Mouse (Mus musculus) kidney, postnatal 0 days (tissue): Measurements from ENCODE around the gene Pced1a. TPM values are rescaled to one million over a fixed set of nuclear protein-coding genes. Genes with fewer than 3 reads are reported as not detected.

Experiments used
- ATAC-seq: fragments of 200-750 bp; cut with Nextera tagmentation; replicated peaks from 2 replicates; pipeline ENCODE4 v1.8.0; 2017; ENCODE audit warnings: low read depth, moderate number of reproducible peaks, moderate TSS enrichment, moderate library complexity; ENCODE audit not compliant: low FRiP score
- DNase-seq: peaks from one replicate; pipeline ENCODE4 v3.0.0-alpha.2; 2016; ENCODE audit warnings: low spot score
- H3K27ac ChIP-seq: fragments of 300-500 bp; sonication (generic); 2 replicates; pipeline ENCODE4 v1.5.1; 2014; ENCODE audit warnings: mild to moderate bottlenecking
- H3K27me3 ChIP-seq: fragments of 300-500 bp; sonication (generic); 2 replicates; pipeline ENCODE4 v1.6.1; 2014; ENCODE audit warnings: low read length, mixed read lengths; ENCODE audit not compliant: insufficient read depth
- H3K36me3 ChIP-seq: fragments of 300-500 bp; sonication (generic); 2 replicates; pipeline ENCODE4 v1.6.1; 2014; ENCODE audit warnings: low read length, mixed read lengths; ENCODE audit not compliant: insufficient read depth
- H3K4me1 ChIP-seq: fragments of 300-500 bp; sonication (generic); replicated peaks from 2 replicates; pipeline ENCODE4 v1.6.1; 2014; ENCODE audit warnings: antibody characterized with exemption, low read length, mixed read lengths; ENCODE audit not compliant: insufficient read depth
- H3K4me2 ChIP-seq: fragments of 300-500 bp; sonication (generic); 2 replicates; pipeline ENCODE4 v1.6.1; 2014; ENCODE audit warnings: mild to moderate bottlenecking, low read length, moderate library complexity, mixed read lengths
- H3K4me3 ChIP-seq: fragments of 300-500 bp; sonication (generic); replicated peaks from 2 replicates; pipeline ENCODE4 v1.5.1; 2014; ENCODE audit warnings: low read depth, low read length
- H3K9ac ChIP-seq: fragments of 300-500 bp; sonication (generic); 2 replicates; pipeline ENCODE4 v1.6.1; 2014; ENCODE audit warnings: low read depth, low read length
- H3K9me3 ChIP-seq: fragments of 300-500 bp; sonication (generic); replicated peaks from 2 replicates; pipeline ENCODE4 v1.6.1; 2016; ENCODE audit warnings: low read length, inconsistent platforms, mixed read lengths
- CTCF ChIP-seq: IDR thresholded peaks from 2 replicates; pipeline ENCODE4 v1.5.1; 2016; ENCODE audit warnings: antibody characterized with exemption, low read depth, mild to moderate bottlenecking, moderate library complexity
- WGBS: fragments of 180-500 bp; shearing (Covaris S2); extraction: QIAGEN DNeasy Blood & Tissue Kit; methylation state at CpG from one replicate; pipeline ENCODE4 v1.1.7; 2014; 5-methylcytosine and 5-hydroxymethylcytosine counted together
- polyA plus RNA-seq: library from polyadenylated mRNA; unstranded; fragments of >200 nt; fragmentation: Nextera tagmentation; extraction: Ambion mirVana; gene quantifications from 2 replicates; pipeline ENCODE4 v1.2.1, GENCODE M21; 2015

Pced1a gene
- polyA plus RNA-seq, 1 experiment from 2014 or later: 12.1 TPM

DNA sequence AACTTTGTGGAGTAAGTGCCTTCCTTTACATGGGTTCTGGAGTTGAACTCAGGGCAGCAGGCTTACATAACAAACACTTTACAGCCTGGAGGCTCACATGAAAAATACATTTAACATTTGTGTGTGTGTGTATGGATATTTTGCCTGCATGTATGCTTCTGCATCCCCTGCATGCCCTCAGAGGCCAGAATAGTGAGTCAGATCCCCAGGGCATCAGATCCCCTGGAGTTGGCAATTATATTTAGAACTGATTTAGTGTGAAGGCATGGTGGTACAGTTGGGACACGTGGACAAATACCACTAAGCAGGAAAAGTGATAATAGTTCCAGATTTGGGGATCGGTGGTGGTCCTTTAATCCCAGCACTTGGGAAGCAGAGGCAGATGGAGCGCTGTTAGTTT is 35.1 kb upstream of the Pced1a start:
- Histone ChIP-seq H3K9me3 (no peaks in the 10 kb centered on the region), H3K27me3 (no peaks in the 10 kb centered on the region), H3K9ac (no peak overlapping the region), H3K4me1 (peaks cover 5% of the 10 kb centered on the region; the same call in 1 of the 2 replicates), H3K4me3 (no peak overlapping the region), H3K36me3 (no peaks in the 10 kb centered on the region), H3K4me2 (no peak overlapping the region), H3K27ac (no peak overlapping the region)
- whole genome bisulfite sequencing: 89% methylated on average over 3 of the region's 3 CpGs
- ATAC-seq: no peak
- no peak for DNase-seq
- no peak for TF ChIP-seq CTCF

GRCm38 (mm10) chr2:130457871-130458270 is 33.4 kb upstream of the Pced1a start:
- Histone ChIP-seq H3K9me3 (no peaks in the 10 kb centered on the region), H3K27me3 (no peaks in the 10 kb centered on the region), H3K4me3 (no peak overlapping the region), H3K27ac (no peak overlapping the region), H3K4me2 (no peak overlapping the region), H3K4me1 (peaks cover 5% of the 10 kb centered on the region; the same call in 1 of the 2 replicates), H3K9ac (no peak overlapping the region), H3K36me3 (no peaks in the 10 kb centered on the region)
- 83% methylated on average over 3 of the region's 3 CpGs for WGBS
- no peak for TF ChIP-seq CTCF
- no peak for ATAC-seq
- no peak for DNase-seq

- Histone ChIP-seq H3K4me1 (peaks cover 13% of the 10 kb centered on the region), H3K36me3 (no peaks in the 10 kb centered on the region), H3K9me3 (no peaks in the 10 kb centered on the region), H3K27ac (no peak overlapping the region), H3K9ac (no peak overlapping the region), H3K4me2 (no peak overlapping the region), H3K4me3 (no peak overlapping the region), H3K27me3 (no peaks in the 10 kb centered on the region)
- DNase-seq (no peak), ATAC-seq (no peak)
- WGBS: 82% methylated on average over 6 of the region's 6 CpGs
- TF ChIP-seq CTCF: no peak
Measured at GRCm38 (mm10) chr2:130454748-130455370, 30.4 kb upstream of the Pced1a start.

DNA sequence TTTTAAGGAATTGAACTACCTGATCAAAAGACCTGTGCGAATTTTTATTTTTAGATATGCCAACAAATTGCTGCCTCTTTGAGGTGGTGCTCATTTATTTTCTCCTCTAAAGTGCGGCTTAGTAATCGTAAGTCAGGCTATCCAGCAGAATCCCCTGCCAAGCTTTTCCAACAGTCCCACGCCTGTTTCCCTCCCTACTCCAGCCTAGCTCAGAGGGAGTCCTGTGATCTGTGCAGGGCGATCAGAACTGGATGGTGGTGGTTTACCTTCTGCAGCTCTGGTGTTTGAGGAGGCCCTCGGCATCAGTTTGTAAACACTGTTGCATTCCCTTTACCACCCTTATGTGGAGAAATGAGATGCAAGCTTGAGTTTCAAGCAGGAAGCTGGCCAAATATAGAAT is 28.9 kb upstream of the Pced1a start:
- Histone ChIP-seq H3K9ac (no peak overlapping the region), H3K27ac (no peak overlapping the region), H3K4me2 (no peak overlapping the region), H3K9me3 (no peaks in the 10 kb centered on the region), H3K4me3 (no peak overlapping the region), H3K4me1 (peaks cover 13% of the 10 kb centered on the region), H3K36me3 (no peaks in the 10 kb centered on the region), H3K27me3 (no peaks in the 10 kb centered on the region)
- 64% methylated on average over 6 of the region's 6 CpGs for WGBS
- ATAC-seq (no peak), DNase-seq (no peak)
- no peak for TF ChIP-seq CTCF

DNA sequence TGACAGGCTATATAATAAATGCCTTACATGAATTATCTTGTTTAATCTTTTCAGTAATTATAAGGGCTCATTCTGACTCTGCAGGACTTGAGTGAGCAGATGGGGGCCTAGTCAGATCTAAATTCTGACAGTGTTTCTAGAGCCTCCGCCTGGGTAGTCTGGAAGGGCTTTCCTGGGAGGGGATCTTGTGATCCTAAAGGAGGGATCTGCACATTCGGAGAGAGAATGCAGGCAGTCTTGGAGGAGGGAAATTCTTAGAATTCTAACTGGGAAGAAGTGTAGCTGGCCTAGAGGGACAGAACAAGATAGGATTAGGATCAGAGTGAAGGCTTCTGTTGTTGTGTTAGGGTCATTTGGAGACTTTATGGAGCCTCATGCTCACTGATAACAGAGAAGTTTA is 27.8 kb upstream of the Pced1a start:
- no peaks in the 10 kb centered on the region for H3K36me3 ChIP-seq
- 61% methylated on average over 2 of the region's 2 CpGs for WGBS
- no peak overlapping the region for H3K27ac ChIP-seq
- no peaks in the 10 kb centered on the region for H3K9me3 ChIP-seq
- no peaks in the 10 kb centered on the region for H3K27me3 ChIP-seq
- ATAC-seq: no peak
- no peak for TF ChIP-seq CTCF
- DNase-seq: no peak
- H3K4me3 ChIP-seq: no peak overlapping the region
- no peak overlapping the region for H3K4me2 ChIP-seq
- H3K4me1 ChIP-seq: peaks cover 13% of the 10 kb centered on the region
- no peak overlapping the region for H3K9ac ChIP-seq

DNA sequence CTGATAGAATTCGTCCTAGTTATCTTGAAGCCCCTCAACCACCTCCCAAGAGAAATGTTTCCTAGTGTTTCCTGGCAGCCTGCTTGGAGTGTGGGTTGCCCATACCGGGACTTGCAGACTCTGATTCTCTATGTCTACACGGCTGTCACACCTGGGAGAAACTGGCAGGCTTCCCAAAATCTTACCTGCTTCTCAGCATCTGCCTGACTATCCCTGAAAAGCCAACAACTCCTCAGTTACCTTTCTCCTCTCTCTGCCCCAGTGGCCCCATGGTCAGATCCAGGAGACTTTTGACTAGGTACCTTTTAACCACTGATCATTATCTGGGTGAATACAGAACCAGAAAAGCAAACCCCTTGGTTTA is 27.2 kb upstream of the Pced1a start:
- Histone ChIP-seq H3K4me1 (peaks cover 13% of the 10 kb centered on the region), H3K4me3 (peak overlapping the region; percentile 88), H3K4me2 (peak overlapping the region; percentile 93), H3K27me3 (no peaks in the 10 kb centered on the region), H3K27ac (no peak overlapping the region), H3K9ac (no peak overlapping the region), H3K9me3 (no peaks in the 10 kb centered on the region), H3K36me3 (no peaks in the 10 kb centered on the region)
- no peak for DNase-seq
- 42% methylated on average over 3 of the region's 3 CpGs for WGBS
- TF ChIP-seq CTCF: no peak
- no peak for ATAC-seq
